Mouse (Mus musculus) olfactory bulb, adult 2 months (tissue): ENCODE measurements around the gene Mrpl30.

ENCODE experiments used
- CTCF ChIP-seq: fragments of 200-500 bp; IDR thresholded peaks from 2 replicates; pipeline ENCODE4 v1.5.1; 2012; ENCODE audit warnings: low read depth, mild to moderate bottlenecking, low read length, moderate library complexity; ENCODE audit not compliant: insufficient read depth
- POLR2A ChIP-seq: fragments of 200-500 bp; IDR thresholded peaks from 2 replicates; pipeline ENCODE4 v1.6.1; 2012; ENCODE audit warnings: mild to moderate bottlenecking, low read depth, low read length, moderate library complexity; ENCODE audit not compliant: insufficient read depth

- TF ChIP-seq POLR2A (peak; percentile 77), CTCF (no peak)
Measured at GRCm38 (mm10) chr1:37890025-37890652, at the start of gene Mrpl30, which contains the start of gene Mitd1.
